Mouse (Mus musculus) heart, adult 2 months (tissue): ENCODE measurements around the gene Ovgp1.

Experiments
- CTCF ChIP-seq: fragments of 200-600 bp; IDR thresholded peaks from 2 replicates; pipeline ENCODE4 v1.8.1; 2022; ENCODE audit warnings: antibody characterized with exemption, mild to moderate bottlenecking, moderate library complexity
- POLR2A ChIP-seq: fragments of 200-500 bp; IDR thresholded peaks from 2 replicates; pipeline ENCODE4 v1.6.1; 2011; ENCODE audit warnings: mild to moderate bottlenecking, low read depth, low read length, control low read depth; ENCODE audit not compliant: insufficient read depth

GRCm38 (mm10) chr3:105928195-105928569, 45.3 kb upstream of the Ovgp1 start:
- TF ChIP-seq CTCF (no peak), POLR2A (no peak)
